Mouse (Mus musculus): ENCODE results near the gene Mrps22. TPM values are rescaled to one million over a fixed set of nuclear protein-coding genes. Genes with fewer than 3 reads are reported as not detected.

Mrps22 gene
- 39.6 and 44.2 TPM in 2 replicates for total RNA-seq (2015)
- 75.8 and 85.7 TPM in 2 replicates for total RNA-seq (2017)

GRCm38 (mm10) chr9:98601156-98601836 lies at the start of gene Mrps22:
TSS of gene Mrps22 (minus strand) at chr9:98601660.
- peak; percentile 98 for ATAC-seq (replicated peaks; ENCODE audit: poor library complexity)

- ATAC-seq (replicated peaks; ENCODE audit: poor library complexity), result no peak
These were observed 49.1 kb upstream of the Mrps22 start for GRCm38 (mm10) chr9:98650547-98650946.

- ATAC-seq (replicated peaks; ENCODE audit: poor library complexity), result no peak
These were observed 46.0 kb upstream of the Mrps22 start for GRCm38 (mm10) chr9:98647418-98647817.

DNA sequence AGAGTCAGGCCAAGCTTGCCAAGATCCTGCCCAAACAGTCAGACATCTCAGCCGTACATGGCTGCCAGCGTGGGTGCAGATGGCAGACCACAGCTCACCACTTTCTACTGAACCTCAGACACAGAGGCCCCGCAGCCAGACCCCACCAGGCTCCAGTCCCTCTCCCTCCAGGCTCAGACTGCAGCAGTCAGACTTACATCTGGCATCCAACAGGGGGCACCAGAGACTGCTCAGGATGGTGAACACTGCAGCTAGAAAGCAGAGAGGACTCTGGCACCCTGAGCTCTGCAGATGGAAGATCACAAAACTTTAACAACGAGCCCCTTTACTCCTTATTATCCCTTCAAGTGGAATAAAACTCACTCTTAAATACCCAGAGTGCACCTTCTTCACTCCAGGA lies 44.3 kb upstream of the Mrps22 start:
- peak; percentile 80 for ATAC-seq (replicated peaks; ENCODE audit: poor library complexity)

- no peak for ATAC-seq (replicated peaks; ENCODE audit: poor library complexity)
These were observed 40.7 kb upstream of the Mrps22 start for GRCm38 (mm10) chr9:98642126-98642525.

DNA sequence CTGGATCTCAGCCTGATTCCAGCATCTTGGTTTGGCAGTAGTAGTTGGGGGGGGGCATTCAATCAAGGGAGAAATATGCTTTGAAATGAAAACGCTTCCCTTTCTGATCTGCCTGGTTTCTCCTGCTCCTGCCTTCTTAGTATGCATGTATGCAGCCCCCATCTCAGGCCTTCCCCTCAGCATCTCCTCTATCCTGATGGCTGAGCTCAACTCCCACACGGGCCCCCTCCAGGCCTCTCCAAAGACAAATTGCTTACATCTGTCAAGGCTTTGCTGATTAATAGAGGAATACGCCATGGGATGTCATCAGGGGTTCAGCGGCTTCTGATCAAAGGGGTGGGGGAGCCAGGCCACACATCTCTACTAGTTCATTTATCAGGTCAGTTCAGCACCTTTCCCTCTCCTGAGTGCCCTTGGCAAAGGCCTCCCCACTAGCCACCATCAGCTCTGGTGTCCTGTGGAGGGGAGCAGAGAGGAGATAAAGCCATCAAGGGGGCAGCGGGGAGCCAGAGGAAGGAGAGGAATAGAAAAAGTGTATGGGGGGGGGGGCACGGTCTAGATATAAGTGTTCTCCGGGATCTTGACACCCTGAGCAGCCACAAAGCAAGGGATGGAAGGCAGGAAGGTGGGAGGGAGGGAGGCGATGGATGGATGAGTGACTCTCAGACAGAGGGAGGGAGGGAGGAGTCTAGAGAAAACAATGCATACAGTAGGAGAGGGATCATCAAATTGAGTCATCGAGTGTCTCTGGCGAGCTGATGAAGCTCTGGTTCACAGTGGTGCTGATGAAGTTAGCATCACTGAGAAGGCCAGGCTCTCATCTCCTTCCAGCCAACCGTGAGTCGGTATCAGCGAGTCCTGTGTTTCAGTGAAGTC lies 32.1 kb upstream of the Mrps22 start:
- ATAC-seq (replicated peaks; ENCODE audit: poor library complexity), result no peak

- ATAC-seq (replicated peaks; ENCODE audit: poor library complexity), result peak; percentile 64; the same call in 1 of the 2 replicates
These were observed 27.0 kb upstream of the Mrps22 start for GRCm38 (mm10) chr9:98628480-98628879.

DNA sequence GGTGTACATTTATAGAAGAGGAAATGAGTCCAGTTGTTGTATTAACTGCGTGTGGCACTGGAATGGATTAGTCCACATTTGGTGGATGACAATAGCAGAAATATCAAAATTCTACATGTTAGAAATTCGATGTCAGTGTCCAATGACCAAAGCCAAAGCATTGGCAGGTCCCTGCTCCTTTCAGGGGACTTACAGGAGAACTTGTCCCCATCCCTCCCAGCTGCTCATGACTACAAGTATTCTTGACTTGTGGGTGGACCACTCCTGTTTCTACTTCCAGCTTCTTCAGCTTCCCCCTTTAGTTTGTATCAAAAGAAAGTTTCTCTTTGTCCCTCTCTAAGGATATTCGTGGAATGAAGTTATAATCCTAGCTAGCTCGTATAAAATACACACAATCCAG lies 3.4 kb upstream of the Mrps22 start:
- ATAC-seq (replicated peaks; ENCODE audit: poor library complexity), result no peak

GRCm38 (mm10) chr9:98601837-98602359 lies 438 bp upstream of the Mrps22 start:
- no peak for ATAC-seq (replicated peaks; ENCODE audit: poor library complexity)

- no peak for ATAC-seq (replicated peaks; ENCODE audit: poor library complexity)
These were observed 1.4 kb downstream of the Mrps22 start for GRCm38 (mm10) chr9:98600094-98600493.

- ATAC-seq (replicated peaks; ENCODE audit: poor library complexity), result no peak
These were observed 17.6 kb downstream of the Mrps22 start for GRCm38 (mm10) chr9:98583852-98584251.

- ATAC-seq (replicated peaks; ENCODE audit: poor library complexity), result peak; percentile 97
These were observed 38.0 kb downstream of the Mrps22 start, which contains the start of gene Copb2 for GRCm38 (mm10) chr9:98563137-98564126. TSS of gene Copb2 (plus strand) at chr9:98563721.

DNA sequence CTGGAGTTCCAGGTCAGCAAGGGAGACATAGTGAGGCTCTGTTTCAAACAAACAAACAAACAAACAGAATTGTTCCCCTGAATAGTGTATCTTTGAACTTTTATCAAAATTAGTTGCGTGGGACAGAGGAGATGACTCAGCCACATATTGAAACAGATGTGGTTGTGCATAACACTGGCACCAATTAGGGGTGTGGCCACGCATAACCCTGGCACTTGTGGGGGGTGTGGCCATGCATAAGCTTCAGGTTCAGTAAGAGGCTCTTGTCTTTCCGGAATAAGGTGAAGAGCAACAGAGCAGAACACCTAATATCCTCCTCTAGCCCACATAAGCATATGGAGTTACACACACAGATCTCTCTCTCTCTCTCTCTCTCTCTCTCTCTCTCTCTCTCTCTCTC lies 57.4 kb downstream of the Mrps22 start:
- peak; percentile 44; the same call in 1 of the 2 replicates for ATAC-seq (replicated peaks; ENCODE audit: poor library complexity)

Other genes starting within 250 kb of the Mrps22 start
- gene Rbp1, start 178.7 kb downstream of the Mrps22 start, total RNA-seq (2015), result 0.95 and 1.8 TPM in 2 replicates
- gene Rbp1, start 178.7 kb downstream of the Mrps22 start, total RNA-seq (2017), result 0.21 and 0.95 TPM in 2 replicates
- not detected in 2 replicates for gene Rbp2, start 115.5 kb downstream of the Mrps22 start, total RNA-seq (2015)
- gene Rbp2, start 115.5 kb downstream of the Mrps22 start, total RNA-seq (2017), result not detected in 2 replicates
- 169 and 203 TPM in 2 replicates for gene Copb2, start 37.9 kb downstream of the Mrps22 start, total RNA-seq (2015)
- 183 and 190 TPM in 2 replicates for gene Copb2, start 37.9 kb downstream of the Mrps22 start, total RNA-seq (2017)
- gene Prr23a1, start 240.8 kb upstream of the Mrps22 start, total RNA-seq (2015), result not detected in 2 replicates
- not detected in 2 replicates for gene Prr23a1, start 240.8 kb upstream of the Mrps22 start, total RNA-seq (2017)